Mouse (Mus musculus): Measurements from ENCODE around the gene AU022252. TPM values are rescaled to one million over a fixed set of nuclear protein-coding genes. Genes with fewer than 3 reads are reported as not detected.

The AU022252 gene
- polyA plus RNA-seq, 1 experiment from 2014 or later: 40.5 TPM

DNA sequence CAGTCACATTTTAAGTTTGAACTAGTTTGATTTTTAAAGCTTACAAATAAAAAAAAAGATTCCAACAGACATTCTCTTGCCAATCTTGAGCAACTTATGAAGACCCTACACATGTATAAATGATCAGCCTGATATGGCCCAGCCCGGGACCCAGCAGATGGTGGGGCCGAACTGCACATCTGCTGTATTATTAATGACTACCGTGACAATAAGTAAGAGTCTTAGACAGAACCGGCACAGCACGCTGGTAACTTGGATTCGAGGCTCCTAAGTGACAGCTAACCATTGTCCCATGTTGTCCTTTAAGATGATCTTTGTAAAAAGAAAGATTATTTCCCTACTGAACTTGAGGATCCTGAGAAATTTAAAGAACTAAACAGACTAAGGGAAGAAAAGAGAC lies 43.1 kb downstream of the AU022252 start:
- Histone ChIP-seq H3K27me3 (ENCODE audit: control insufficient read depth, insufficient read depth, low read length) (no peaks in the 10 kb centered on the region), H3K9me3 (ENCODE audit: control insufficient read depth, low read length) (no peaks in the 10 kb centered on the region), H3K4me2 (ENCODE audit: low read depth) (no peak overlapping the region), H3K9ac (ENCODE audit: low read length) (no peak overlapping the region), H3K4me1 (ENCODE audit: control insufficient read depth, insufficient read depth, low read length) (no peaks in the 10 kb centered on the region), H3K36me3 (ENCODE audit: control insufficient read depth, insufficient read depth, low read length) (no peaks in the 10 kb centered on the region), H3K27ac (ENCODE audit: low read depth, low read length) (no peak overlapping the region), H3K4me3 (ENCODE audit: low read depth, low read length) (no peak overlapping the region)
- ATAC-seq (ENCODE audit: insufficient read depth, low FRiP score, low TSS enrichment): no peak
- WGBS: 62% methylated on average over 6 of the region's 6 CpGs
- DNase-seq (ENCODE audit: low spot score): no peak

DNA sequence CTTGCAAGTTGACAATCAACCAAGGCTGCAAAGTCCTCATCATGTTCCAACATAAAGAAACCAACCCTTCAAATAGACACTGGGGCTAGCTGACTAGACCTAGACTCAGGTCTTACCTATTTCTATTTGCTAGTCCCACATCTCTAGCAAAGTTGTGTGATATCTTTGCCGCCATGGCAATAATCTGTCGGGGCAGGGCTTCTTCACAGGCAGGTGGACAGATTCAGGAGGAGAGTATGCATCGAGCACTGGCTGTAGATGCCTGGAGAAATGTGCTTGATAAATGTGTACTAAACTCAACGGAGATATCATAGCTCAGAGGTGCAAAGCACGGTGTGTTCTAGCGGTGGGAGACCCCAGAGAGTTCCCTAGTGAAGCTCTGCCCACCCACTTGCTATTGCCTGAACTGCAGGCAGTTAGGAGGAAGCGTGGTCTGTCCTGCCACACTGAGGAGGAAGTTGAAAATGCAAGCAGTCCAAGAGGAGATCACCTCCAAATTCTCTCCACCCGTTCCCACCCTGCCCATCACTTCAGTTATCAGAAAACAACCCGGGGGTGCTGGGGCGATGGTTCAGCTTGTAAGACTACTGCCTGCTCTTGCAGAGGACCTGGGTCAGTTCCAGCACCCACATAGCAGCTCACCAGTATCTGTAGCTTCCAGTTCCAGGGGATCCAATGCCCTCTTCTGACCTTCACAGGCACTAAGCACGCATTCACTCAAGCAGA lies 44.3 kb downstream of the AU022252 start:
- DNase-seq (ENCODE audit: low spot score): no peak
- no peak for ATAC-seq (ENCODE audit: insufficient read depth, low FRiP score, low TSS enrichment)
- WGBS: 61% methylated on average over 11 of the region's 11 CpGs

GRCm38 (mm10) chr4:119185771-119186170 lies 46.7 kb downstream of the AU022252 start:
- no peak for ATAC-seq (ENCODE audit: insufficient read depth, low FRiP score, low TSS enrichment)
- H3K4me1 ChIP-seq (ENCODE audit: control insufficient read depth, insufficient read depth, low read length): no peaks in the 10 kb centered on the region
- H3K36me3 ChIP-seq (ENCODE audit: control insufficient read depth, insufficient read depth, low read length): no peaks in the 10 kb centered on the region
- 78% methylated on average over 4 of the region's 4 CpGs for WGBS
- no peaks in the 10 kb centered on the region for H3K9me3 ChIP-seq (ENCODE audit: control insufficient read depth, low read length)
- no peaks in the 10 kb centered on the region for H3K27me3 ChIP-seq (ENCODE audit: control insufficient read depth, insufficient read depth, low read length)
- no peak overlapping the region for H3K4me2 ChIP-seq (ENCODE audit: low read depth)
- H3K9ac ChIP-seq (ENCODE audit: low read length): no peak overlapping the region
- DNase-seq (ENCODE audit: low spot score): no peak
- H3K4me3 ChIP-seq (ENCODE audit: low read depth, low read length): no peak overlapping the region
- no peak overlapping the region for H3K27ac ChIP-seq (ENCODE audit: low read depth, low read length)

More for the DNA sequence above, 44.3 kb downstream of the AU022252 start:
- Histone ChIP-seq H3K27ac (ENCODE audit: low read depth, low read length) (no peak overlapping the region), H3K4me2 (ENCODE audit: low read depth) (no peak overlapping the region), H3K4me3 (ENCODE audit: low read depth, low read length) (no peak overlapping the region; the same call in 1 of the 2 replicates), H3K9me3 (ENCODE audit: control insufficient read depth, low read length) (no peaks in the 10 kb centered on the region), H3K4me1 (ENCODE audit: control insufficient read depth, insufficient read depth, low read length) (no peaks in the 10 kb centered on the region), H3K36me3 (ENCODE audit: control insufficient read depth, insufficient read depth, low read length) (no peaks in the 10 kb centered on the region), H3K9ac (ENCODE audit: low read length) (no peak overlapping the region), H3K27me3 (ENCODE audit: control insufficient read depth, insufficient read depth, low read length) (no peaks in the 10 kb centered on the region)

DNA sequence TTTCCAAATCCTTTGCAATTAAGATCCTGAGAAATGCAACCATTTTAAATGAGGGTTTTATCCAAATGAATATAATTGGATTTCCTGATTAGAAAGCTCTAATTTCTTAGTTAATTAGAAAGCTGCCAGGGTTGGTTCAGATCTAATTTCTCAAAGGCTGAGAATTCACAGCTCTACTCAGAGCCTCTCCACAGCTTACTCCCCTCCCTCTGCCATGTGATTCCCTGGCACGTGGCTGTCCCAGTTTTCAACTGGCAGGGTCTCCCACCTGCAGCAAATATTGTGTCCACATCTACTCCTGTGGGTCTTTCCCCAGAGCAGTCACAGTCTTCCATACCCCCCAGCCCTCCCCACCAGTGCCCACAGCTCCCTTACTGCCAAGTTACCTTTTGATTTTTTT lies 49.0 kb downstream of the AU022252 start:
- Histone ChIP-seq H3K36me3 (ENCODE audit: control insufficient read depth, insufficient read depth, low read length) (no peaks in the 10 kb centered on the region), H3K4me1 (ENCODE audit: control insufficient read depth, insufficient read depth, low read length) (no peaks in the 10 kb centered on the region), H3K27ac (ENCODE audit: low read depth, low read length) (no peak overlapping the region), H3K9ac (ENCODE audit: low read length) (no peak overlapping the region), H3K9me3 (ENCODE audit: control insufficient read depth, low read length) (no peaks in the 10 kb centered on the region), H3K4me3 (ENCODE audit: low read depth, low read length) (no peak overlapping the region), H3K4me2 (ENCODE audit: low read depth) (no peak overlapping the region), H3K27me3 (ENCODE audit: control insufficient read depth, insufficient read depth, low read length) (no peaks in the 10 kb centered on the region)
- DNase-seq (ENCODE audit: low spot score): no peak
- ATAC-seq (ENCODE audit: insufficient read depth, low FRiP score, low TSS enrichment): no peak
- WGBS: 54% methylated on average over 1 of the region's 1 CpGs

DNA sequence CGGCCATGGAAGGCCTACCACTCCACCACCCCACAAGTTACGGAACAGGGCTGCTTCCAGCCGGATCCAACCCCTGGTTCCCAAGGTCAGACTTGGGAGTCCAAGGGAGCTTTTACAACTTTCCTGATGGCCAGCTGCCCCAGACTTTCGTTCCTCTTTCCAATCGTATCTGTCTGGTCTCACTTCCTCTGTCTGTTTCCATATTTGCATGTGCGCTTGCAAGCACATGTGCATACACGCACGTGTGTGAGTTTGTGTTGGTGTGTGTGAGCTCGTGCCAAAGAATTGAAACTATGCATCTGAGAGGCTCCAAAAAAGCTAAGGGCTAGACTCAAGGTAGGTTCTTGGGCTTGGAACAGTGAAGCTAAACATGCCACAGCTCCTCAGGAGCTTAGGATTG lies 51.1 kb downstream of the AU022252 start:
- ATAC-seq (ENCODE audit: insufficient read depth, low FRiP score, low TSS enrichment) (no peak), DNase-seq (ENCODE audit: low spot score) (no peak)
- Histone ChIP-seq H3K9ac (ENCODE audit: low read length) (no peak overlapping the region), H3K4me2 (ENCODE audit: low read depth) (no peak overlapping the region), H3K4me3 (ENCODE audit: low read depth, low read length) (no peak overlapping the region), H3K9me3 (ENCODE audit: control insufficient read depth, low read length) (no peaks in the 10 kb centered on the region), H3K36me3 (ENCODE audit: control insufficient read depth, insufficient read depth, low read length) (no peaks in the 10 kb centered on the region), H3K27me3 (ENCODE audit: control insufficient read depth, insufficient read depth, low read length) (no peaks in the 10 kb centered on the region), H3K4me1 (ENCODE audit: control insufficient read depth, insufficient read depth, low read length) (no peaks in the 10 kb centered on the region), H3K27ac (ENCODE audit: low read depth, low read length) (no peak overlapping the region)
- 93% methylated on average over 9 of the region's 9 CpGs for WGBS

- no peaks in the 10 kb centered on the region for H3K4me1 ChIP-seq (ENCODE audit: control insufficient read depth, insufficient read depth, low read length)
- H3K9ac ChIP-seq (ENCODE audit: low read length): no peak overlapping the region
- no peaks in the 10 kb centered on the region for H3K9me3 ChIP-seq (ENCODE audit: control insufficient read depth, low read length)
- ATAC-seq (ENCODE audit: insufficient read depth, low FRiP score, low TSS enrichment): no peak
- DNase-seq (ENCODE audit: low spot score): no peak
- no peak overlapping the region for H3K27ac ChIP-seq (ENCODE audit: low read depth, low read length)
- 50% methylated on average over 4 of the region's 4 CpGs for WGBS
- no peak overlapping the region for H3K4me3 ChIP-seq (ENCODE audit: low read depth, low read length)
- no peak overlapping the region for H3K4me2 ChIP-seq (ENCODE audit: low read depth)
- H3K27me3 ChIP-seq (ENCODE audit: control insufficient read depth, insufficient read depth, low read length): no peaks in the 10 kb centered on the region
- no peaks in the 10 kb centered on the region for H3K36me3 ChIP-seq (ENCODE audit: control insufficient read depth, insufficient read depth, low read length)
Observed at GRCm38 (mm10) chr4:119180133-119180707, 52.3 kb downstream of the AU022252 start.

GRCm38 (mm10) chr4:119178331-119178730 lies 54.2 kb downstream of the AU022252 start:
- Histone ChIP-seq H3K27me3 (ENCODE audit: control insufficient read depth, insufficient read depth, low read length) (no peaks in the 10 kb centered on the region), H3K27ac (ENCODE audit: low read depth, low read length) (no peak overlapping the region), H3K36me3 (ENCODE audit: control insufficient read depth, insufficient read depth, low read length) (no peaks in the 10 kb centered on the region), H3K4me2 (ENCODE audit: low read depth) (no peak overlapping the region), H3K4me1 (ENCODE audit: control insufficient read depth, insufficient read depth, low read length) (no peaks in the 10 kb centered on the region), H3K9me3 (ENCODE audit: control insufficient read depth, low read length) (no peaks in the 10 kb centered on the region), H3K9ac (ENCODE audit: low read length) (no peak overlapping the region; the same call in 1 of the 2 replicates), H3K4me3 (ENCODE audit: low read depth, low read length) (no peak overlapping the region)
- DNase-seq (ENCODE audit: low spot score): no peak
- WGBS: 77% methylated on average over 18 of the region's 18 CpGs
- no peak for ATAC-seq (ENCODE audit: insufficient read depth, low FRiP score, low TSS enrichment)

- H3K27me3 ChIP-seq (ENCODE audit: control insufficient read depth, insufficient read depth, low read length): no peaks in the 10 kb centered on the region
- H3K9me3 ChIP-seq (ENCODE audit: control insufficient read depth, low read length): no peaks in the 10 kb centered on the region
- no peak for ATAC-seq (ENCODE audit: insufficient read depth, low FRiP score, low TSS enrichment)
- no peak overlapping the region for H3K27ac ChIP-seq (ENCODE audit: low read depth, low read length)
- no peaks in the 10 kb centered on the region for H3K36me3 ChIP-seq (ENCODE audit: control insufficient read depth, insufficient read depth, low read length)
- WGBS: 74% methylated on average over 5 of the region's 5 CpGs
- no peak for DNase-seq (ENCODE audit: low spot score)
- no peak overlapping the region for H3K9ac ChIP-seq (ENCODE audit: low read length)
- peaks cover 5% of the 10 kb centered on the region; the same call in 1 of the 2 replicates for H3K4me1 ChIP-seq (ENCODE audit: control insufficient read depth, insufficient read depth, low read length)
- no peak overlapping the region for H3K4me2 ChIP-seq (ENCODE audit: low read depth)
- no peak overlapping the region for H3K4me3 ChIP-seq (ENCODE audit: low read depth, low read length)
Observed at GRCm38 (mm10) chr4:119177702-119178101, 54.8 kb downstream of the AU022252 start.
